Mouse (Mus musculus): Measurements from ENCODE around the gene Depdc5.
"Not testable (repeated sequence)": the region's sequence is repeated elsewhere in the genome, so short reads cannot be mapped to it uniquely, and the experiment has no call there.

Gene Depdc5

DNA sequence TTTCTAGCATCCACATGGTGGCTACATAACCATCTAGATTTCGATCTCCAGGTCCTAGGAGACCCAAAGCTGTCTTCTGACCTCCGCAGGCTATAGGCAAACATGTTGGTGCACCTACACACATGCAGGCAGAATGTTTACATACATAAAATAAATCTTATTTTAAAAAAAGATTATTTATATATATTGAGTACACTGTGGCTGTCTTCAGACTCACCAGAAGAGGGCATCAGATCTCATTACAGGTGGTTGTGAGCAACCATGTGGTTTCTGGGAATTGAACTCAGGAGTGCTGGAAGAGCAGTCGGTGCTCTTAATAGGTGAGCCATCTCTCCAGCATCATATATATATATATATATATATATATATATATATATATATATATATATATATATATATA is 50.6 kb downstream of the Depdc5 start:
- no peak for DNase-seq (ENCODE audit: low spot score)

DNA sequence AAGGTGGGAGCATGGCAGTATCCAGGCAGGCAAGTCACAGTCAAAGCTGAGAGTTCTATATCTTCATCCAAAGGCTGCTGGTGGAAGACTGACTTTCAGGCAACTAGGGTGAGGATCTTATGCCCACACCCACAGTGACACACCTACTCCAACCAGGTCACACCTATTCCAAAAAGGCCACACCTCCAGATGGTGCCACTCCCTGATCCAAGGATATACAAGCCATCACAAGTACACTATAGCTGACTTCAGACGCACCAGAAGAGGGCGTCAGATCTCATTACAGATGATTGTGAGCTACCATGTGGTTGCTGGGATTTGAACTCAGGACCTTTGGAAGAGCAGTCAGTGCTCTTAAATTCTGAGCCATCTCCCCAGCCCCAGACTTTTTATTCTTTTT is 55.8 kb downstream of the Depdc5 start:
- not testable (repeated sequence) for DNase-seq (ENCODE audit: low spot score)

DNA sequence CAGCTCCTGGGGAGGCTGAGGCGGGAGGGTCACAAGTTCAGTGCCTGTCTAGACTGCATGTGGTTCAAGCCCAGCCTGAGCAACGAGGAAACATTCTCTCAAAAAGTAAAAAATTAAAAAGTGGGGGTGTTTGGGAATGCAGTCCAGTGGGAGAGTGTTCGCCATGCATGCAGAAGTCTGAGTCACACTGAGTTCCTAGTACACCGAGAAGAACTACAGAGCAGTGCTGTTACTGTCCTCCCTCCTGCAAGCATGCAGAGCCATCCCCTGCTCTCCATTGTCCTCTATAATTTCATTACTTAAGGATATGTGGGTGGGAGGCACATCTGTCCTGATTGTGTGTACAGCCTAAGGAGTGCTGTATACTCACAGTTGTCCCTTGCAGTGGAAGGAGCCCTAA is 59.4 kb downstream of the Depdc5 start:
- no peak for DNase-seq (ENCODE audit: low spot score)

DNA sequence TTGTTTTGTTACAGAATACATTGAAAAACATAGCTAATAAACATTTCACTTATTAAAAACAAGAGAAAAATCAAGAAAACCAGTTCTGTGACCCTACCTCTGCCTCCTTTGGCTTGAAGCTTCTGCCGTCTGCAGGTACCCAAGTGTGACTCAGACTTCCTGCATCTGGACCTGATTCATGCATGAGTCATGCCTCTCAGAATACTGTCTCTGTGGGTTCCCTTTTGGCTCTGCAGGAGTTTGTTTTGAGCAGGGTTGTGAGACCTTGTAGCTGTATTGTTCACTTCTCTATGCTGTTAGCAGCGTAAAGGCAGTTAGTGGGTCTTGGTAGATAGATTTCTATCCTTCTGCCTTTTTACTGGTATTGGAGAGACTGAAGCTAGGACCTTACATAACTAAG is 67.3 kb downstream of the Depdc5 start:
- peak; percentile 46 for DNase-seq (ENCODE audit: low spot score)

DNA sequence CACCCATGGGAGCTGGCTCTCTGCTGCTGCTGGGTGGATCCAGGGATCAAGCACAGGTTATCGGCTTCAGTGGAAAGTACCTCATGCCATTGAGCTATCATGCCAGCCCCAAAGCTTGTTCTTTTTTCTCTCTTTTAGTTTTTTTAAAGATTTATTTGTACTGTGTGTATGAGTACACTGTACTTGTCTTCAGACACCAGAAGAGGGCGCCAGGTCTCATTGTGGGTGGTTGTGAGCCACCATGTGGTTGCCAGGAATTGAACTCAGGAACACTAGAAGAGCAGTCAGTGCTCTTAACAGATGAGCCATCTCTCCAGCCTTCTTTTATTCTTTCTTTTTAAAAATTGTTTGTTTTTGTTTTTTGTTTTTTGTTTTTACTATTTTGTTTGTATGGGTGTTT is 71.2 kb downstream of the Depdc5 start:
- no peak for DNase-seq (ENCODE audit: low spot score)

DNA sequence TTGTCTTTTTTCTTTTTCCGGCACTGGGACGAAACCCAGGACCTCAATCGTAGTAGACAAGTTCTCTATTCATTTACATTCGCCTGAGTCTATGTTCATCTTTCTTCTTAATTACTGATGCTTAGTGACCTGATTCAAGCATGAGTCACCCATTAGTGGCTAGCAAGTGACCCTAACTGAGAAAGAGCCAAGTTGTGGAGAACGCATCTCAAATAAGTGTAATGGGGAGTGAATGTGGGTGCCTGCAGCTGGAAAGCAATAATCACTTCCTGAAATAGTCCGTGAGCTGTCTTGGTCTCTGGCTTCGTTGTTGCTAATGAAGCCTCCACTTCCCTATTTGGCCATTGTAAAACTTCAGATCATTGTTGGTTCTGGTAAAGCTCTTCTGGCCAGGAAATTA is 77.1 kb downstream of the Depdc5 start:
- DNase-seq (ENCODE audit: low spot score): no peak

DNA sequence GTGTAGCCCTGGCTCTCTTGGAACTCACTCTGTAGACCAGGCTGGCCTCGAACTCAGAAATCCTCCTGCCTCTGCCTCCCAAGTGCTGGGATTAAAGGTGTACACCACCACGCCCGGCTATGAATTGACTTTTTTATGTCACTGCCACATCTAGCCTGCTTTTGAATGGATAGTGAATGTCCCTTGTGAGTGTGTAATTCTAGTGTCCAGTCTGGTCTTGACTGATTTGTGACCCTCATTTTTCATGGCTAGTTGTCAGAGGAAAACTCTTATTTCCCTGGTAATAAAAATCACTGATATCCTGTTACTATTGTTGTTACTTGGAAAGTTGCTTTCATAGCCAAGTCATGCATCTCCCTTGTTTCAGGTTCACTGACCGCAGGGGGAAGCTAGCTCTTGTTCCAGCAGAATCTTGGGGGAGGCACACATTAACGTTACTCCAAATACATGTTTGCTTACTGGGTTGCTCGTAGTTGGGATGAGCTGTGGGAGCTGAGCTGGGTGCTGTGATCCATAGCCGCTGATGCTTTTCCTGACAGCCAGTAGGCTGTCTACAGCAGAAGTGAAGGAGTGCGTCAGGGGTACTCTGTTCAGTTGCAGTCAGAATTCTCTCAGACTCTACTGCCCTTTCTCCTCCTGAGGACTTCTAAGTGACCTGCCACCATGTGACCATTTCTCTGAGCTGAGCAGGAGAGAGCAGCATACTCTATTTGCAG is 77.9 kb downstream of the Depdc5 start:
- DNase-seq (ENCODE audit: low spot score): no peak

DNA sequence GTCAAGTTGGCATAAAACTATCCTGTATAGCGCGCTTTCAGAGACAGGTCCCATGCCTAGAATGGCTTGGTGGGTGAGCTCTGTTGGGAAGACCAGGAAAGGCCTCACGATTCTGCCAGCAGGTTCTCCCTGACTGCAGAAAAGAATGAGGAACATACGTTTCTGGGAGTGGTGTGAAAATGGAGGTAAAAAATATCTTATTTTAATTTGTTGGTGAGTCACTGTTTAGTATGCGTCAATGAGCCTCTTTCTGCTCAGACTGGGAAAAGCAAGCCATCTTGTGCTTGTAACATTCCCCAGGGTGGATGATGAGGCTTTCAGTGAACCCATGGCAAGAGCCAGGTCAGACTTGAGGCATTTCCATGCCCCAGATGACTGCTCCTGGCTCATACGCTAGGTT is 86.6 kb downstream of the Depdc5 start:
- DNase-seq (ENCODE audit: low spot score): no peak

DNA sequence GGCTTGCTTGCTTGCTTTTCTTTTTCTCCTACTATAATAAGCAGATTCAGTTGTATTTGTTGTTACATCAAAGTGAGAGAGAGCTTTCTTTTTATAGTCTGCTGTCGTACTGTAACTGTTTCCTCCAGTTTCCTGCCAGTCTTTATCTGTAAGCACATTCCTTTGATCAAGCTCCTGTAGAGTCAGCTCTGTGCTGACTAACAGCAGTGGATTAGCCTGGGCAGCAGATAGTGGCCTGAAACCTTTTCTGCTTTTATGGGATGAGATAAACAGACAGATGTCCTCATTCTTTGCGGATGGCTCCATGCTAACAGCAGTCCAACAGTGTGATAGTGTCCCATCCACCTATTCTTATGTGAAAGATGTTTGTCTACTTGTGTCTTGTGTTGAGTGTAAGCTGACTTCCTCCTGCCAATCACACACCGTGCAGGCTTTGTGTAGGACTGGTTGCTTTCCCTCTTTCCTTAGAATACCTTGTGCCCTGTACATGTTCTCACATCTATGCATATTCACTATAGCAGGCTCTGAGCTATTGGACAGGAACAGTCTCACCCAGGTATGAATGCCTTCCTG is 87.3 kb downstream of the Depdc5 start:
- no peak for DNase-seq (ENCODE audit: low spot score)

DNA sequence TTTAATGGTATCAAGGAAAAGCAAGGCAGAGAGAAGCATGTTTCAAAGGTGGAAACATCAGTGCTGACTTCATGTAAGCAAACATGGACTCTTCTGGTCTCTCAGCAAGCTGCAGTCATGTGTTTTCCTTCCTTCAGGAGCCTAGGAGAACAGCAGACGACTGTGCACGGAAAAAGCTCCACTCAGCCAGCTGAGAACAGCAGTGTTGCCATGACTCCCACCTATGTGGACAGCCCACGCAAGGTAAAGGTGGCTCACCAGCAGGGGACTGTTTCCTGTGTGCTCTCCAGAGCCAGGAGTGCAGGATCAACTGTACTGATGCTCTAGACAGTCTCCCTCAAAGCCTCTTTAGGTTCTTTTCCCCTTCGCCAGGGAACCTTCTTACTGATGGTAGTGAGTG is 92.2 kb downstream of the Depdc5 start:
- no peak for DNase-seq (ENCODE audit: low spot score)

DNA sequence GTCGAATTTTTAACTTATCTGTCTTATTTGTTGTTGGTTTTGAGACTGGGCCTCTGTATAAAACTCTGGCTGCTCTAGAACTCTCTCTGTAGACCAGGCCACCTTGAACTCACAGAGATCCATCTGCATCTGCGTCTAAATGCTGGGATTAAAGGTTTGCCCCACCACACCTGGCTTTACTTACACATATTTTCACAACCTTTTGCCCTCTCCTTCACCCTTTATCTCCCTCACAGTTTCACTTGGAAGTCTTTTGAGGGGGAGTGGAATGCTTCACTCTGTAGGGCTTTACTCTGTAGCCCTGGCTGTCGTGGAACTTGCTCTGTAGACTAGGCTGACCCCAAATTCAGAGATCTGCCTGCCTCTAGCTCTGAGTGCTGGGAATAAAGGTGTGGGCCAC is 98.1 kb downstream of the Depdc5 start:
- no peak for DNase-seq (ENCODE audit: low spot score)

DNA sequence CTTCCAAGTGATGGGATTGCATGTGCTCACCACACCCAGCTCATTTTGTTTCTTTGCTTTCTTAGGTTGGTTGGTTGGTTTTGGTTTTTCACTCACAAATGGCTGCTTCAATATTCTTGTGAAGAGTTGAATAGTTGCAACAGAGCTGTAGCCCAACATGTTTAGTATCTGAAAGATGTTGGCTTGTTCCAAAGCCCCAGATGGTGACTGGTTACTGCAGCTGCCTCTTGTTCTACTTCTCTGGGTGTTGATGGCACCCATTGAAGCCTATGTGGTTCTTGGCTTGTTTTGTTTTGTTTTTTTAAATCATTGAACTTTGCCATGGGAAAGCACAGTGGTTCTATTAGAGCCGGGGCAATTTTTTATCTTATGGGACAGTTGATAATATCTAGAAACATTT is 99.1 kb downstream of the Depdc5 start:
- DNase-seq (ENCODE audit: low spot score): no peak

DNA sequence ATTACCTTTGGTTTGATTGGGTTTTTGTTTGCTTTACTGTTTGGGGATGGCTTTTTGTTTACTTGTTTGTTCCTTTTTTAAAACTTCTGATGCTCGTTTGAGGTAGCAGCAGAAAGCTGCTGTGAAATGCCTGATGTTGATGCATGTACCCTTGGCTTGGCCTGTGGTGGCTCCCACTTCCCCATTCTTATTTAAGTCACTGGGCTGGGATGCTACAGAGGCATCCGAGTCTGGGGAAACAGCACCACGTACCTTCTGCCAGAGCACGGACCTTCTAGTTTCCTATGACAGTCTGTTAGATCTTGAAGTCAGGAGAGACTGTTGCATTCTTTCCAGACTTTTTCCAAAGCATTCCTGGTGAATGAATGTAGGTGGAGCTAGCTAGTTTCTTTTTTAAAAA is 113.0 kb downstream of the Depdc5 start:
- no peak for DNase-seq (ENCODE audit: low spot score)

DNA sequence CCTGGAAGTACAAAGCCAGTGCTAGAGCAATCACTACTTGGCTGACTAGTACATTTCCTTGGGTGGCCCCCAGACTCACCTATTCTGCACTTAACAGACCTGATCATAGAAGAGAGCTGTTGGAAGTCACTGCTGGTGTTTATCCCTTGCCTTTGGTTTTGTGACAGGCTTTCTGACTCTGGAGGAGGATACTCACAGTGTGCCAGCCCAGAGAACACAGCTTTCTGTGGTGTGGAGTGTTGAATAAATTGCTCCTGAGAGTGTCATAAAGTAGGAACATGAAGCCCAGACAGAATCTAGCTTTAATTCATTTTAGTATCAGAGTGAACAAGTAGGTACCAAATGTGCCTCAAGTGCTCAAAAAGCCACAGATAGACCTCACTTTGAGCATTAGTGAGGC is 113.7 kb downstream of the Depdc5 start:
- DNase-seq (ENCODE audit: low spot score): no peak

DNA sequence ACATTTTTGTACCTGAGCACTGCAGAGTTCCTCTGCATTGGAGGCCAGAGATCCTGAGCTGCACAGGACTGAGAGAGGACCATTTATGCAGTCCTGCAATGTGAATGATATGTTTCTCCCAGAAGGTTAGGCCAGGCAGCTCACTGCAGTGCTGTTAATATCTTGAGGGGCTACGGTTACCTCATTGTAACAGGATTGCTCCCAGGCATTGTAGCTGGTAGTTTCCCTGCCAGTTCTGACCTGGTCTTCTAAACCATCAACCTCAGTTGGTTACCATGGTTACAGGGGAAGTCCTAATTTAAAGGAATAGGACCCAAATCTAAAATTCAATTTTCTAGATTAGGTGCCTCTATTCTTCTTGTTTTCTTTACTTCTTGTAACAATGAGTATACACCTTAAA is 121.9 kb downstream of the Depdc5 start:
- no peak for DNase-seq (ENCODE audit: low spot score)

DNA sequence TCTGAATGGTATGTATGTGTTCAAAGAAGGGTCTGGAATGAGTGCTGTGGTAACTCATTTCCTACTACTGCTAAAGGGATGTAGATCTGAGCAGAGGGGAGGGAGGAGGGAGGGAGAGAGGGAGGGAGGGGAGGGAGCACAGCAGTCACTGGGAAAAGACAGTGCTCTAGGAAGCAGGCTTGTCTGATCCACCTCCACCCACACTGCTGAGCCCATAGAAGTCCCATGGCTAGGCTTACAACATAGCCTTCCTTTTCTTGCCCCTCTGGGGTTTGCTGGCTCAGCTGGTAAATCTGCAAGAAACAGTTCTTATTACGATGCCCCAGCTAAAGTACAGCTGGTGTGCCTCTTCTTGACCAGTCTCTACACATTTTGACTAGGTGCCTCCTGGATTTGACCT is 124.4 kb downstream of the Depdc5 start:
- no peak for DNase-seq (ENCODE audit: low spot score)

DNA sequence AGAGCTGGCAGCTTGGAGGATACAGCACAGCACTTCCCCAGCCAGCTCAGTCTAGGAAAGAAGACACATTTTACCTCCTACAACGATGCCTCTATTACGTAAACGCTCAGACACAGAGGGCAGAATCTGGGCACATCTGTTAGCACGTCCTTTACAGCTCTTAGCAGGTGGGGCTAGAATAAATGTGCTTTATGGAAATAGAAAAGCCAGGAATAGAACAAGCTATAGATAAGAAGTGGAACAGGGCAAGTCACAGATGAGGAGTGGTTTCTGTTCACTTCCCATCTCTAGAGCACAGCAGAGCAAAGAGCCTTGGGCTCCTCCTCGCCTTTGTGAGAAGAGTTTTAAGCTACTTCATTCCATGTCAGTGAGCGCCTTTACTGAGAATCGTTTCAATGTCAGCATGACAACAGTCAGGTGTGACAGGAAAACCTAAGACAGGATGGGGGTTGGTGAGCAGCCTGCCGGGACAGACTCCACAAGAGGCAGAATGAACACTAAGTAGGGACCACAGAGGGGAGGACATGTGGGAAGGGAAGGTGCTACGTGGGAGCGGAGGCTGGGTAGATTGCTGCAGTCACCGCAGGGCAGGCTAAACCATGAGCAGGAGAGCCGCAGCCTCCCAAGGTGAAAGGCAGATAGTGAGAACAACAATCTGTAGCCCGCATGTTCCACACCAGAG is 126.6 kb downstream of the Depdc5 start:
- DNase-seq (ENCODE audit: low spot score): no peak

DNA sequence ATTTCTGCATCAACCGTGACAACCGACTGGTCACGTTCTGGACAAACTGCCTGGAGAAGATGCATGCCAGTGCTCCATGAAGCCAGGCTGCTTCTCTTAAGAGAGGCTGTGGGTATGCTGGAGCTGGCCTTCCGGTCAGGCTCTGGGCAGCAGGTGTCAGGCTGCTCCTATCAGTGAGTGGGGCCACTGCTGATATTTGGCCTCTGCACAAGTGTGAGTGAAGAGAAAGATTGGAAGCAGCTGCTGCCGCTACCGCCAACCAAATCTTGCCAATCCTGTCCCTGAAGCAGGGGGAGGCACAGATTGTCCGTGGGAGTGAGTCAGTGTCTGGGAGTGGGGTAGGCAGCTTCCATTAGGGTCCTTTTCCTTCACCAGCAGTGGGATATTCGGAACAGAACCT is 127.7 kb downstream of the Depdc5 start:
- no peak for DNase-seq (ENCODE audit: low spot score)

DNA sequence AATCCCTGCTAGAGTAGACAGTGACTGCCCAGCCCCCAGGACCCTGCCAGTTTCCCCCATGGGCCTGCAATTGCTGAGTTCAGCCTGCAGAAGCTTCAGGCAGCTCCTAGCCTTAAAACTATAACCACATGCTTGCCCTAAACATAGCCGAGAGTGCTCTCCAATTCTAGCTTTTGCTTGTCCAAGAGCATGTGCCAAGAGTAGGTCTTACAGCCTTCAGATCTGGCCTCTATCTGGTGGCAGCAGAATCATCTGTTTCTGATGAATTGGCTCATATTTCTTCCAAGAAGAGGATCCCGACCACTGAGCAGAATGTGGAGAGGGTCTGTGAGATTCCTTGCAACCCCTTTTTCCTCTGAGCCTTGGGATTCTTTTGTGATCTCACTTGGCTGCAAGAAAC is 131.0 kb downstream of the Depdc5 start:
- DNase-seq (ENCODE audit: low spot score): no peak

DNA sequence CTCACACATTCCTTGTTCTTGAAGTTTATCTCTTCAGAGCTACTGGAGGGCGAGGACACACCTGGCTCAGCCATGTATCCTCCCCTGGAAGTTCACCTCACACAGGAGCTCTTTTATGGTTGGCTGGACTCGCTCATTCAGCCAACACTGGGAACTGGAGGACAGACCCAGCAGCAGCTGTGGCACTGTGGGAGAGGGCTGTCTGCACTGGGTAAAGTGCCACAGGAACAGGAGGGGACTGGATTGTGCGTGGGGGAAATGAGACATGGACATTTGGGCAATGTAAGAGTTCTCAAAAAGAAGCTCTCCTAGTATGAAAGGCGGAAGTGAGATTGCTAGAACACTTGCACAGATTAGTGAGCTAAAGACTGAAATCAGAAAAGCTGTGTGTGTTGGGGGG is 132.3 kb downstream of the Depdc5 start:
- DNase-seq (ENCODE audit: low spot score): no peak

DNA sequence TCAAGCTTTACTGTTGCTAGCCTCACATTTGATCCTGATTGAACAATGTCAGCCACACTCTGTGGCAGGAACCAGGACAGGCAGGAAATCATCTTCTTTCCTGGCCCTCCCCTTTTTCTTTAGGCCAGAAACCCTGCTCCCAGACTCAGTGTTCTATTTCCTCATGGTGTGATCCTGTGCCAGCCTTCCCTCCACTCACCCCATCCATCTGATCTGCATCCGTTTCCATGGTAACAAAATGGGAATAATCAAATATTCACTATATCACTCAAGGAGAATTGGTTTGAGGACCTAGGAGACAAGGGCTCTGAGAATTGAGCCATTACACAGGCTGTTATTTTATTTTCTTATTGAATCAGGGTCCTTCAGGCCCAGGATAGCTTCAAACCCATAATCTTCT is 133.1 kb downstream of the Depdc5 start:
- no peak for DNase-seq (ENCODE audit: low spot score)

DNA sequence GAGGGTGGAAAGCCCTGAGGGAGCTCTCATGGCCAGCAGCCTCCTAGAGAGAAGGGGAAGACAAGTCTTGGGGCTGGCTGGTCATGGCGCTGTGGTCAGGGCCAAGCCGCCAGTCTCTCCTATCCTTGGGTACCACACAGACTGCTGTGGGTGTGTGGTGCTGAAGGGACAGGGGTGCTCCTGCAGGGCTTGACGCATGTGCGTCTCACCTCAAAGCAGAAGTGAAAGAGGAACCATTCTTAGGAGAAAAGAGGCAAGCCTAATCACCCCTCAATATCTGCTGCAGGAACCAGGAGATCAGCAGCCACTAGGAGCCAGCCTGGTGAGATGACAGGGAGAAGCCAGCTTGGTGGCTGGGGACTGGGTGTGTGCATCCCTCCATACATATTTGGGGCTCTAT is 134.2 kb downstream of the Depdc5 start:
- no peak for DNase-seq (ENCODE audit: low spot score)

DNA sequence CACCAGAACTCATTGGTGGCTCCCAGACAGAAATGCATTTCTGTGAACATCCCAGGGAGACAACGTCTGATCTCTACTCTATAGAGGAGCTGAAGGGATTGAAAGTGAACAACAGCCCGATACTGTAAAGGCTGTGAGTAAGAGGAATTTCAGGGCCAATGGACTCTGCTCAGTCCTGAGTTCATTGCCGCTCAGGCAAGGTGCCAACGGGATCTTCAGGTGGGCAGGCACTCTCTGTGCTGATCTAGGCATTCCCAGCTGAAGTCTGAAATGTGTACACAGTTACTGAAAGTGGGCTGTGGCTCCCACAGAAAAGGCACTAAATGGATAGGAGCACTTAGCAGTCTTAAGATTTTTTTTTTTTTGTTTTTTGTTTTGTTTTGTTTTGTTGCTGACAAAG is 135.3 kb downstream of the Depdc5 start:
- no peak for DNase-seq (ENCODE audit: low spot score)

DNA sequence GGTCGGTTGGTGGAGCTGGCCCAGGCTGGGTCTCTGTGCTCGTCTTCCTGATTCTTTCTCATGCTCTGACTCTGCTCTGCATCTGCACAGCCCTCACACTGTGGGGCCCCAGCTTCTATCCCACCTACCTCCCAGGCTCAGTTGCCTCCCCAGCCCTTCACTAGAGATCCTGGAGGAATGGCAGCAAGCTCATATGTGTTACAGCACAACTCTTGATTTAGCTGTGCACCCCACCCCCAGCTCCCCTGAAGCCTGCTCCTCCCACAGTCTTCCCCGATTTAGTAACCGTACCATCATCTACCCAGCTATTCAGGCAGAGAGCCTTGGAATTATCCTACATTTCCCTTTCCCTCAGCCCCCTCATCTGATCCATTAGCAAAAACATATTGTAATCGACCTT is 137.6 kb downstream of the Depdc5 start:
- no peak for DNase-seq (ENCODE audit: low spot score)
